Mouse (Mus musculus): ENCODE data around the gene Cd59a. TPM values are rescaled to one million over a fixed set of nuclear protein-coding genes. Genes with fewer than 3 reads are reported as not detected.
A peak's percentile ranks its signal among the peaks of the same experiment; 100 is the strongest.
"Not testable (repeated sequence)": the region's sequence is repeated elsewhere in the genome, so short reads cannot be mapped to it uniquely, and the experiment has no call there.

Cd59a gene
- polyA plus RNA-seq, 1 experiment from 2014 or later, result 101 TPM

DNA sequence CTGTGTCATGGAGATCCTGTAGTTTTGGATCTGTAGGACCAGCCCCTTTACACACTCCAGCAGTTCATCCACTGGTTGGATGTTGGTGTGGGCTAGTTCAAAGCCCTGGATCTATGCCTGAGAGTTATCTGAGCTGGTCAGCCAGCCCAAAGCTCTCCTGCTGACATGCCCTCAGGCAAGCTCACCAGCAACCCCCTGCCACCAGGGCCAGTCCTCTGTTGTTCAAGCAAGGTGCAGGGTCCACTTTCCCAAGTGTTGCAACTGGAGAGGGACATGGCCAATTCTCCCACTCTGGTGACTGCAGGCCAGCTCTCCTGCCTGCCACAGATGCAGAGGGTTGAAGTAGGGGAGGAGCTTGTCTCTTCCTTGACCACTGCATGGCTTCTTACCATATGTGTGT, 18.0 kb downstream of the Cd59a start:
- not testable (repeated sequence) for H3K27ac ChIP-seq (ENCODE audit: low read length); H3K36me3 ChIP-seq (ENCODE audit: control insufficient read depth, insufficient read depth); H3K4me3 ChIP-seq (ENCODE audit: low read depth, low read length); H3K9me3 ChIP-seq (replicated peaks; ENCODE audit: control insufficient read depth, low read length); H3K27me3 ChIP-seq (ENCODE audit: control insufficient read depth, insufficient read depth, low read depth, low read length); H3K4me1 ChIP-seq (ENCODE audit: control insufficient read depth, low read depth, low read length); H3K4me2 ChIP-seq (ENCODE audit: low read depth, low read length); H3K9ac ChIP-seq (ENCODE audit: low read depth, low read length)
- ATAC-seq (ENCODE audit: low read depth), result peak; percentile 78

DNA sequence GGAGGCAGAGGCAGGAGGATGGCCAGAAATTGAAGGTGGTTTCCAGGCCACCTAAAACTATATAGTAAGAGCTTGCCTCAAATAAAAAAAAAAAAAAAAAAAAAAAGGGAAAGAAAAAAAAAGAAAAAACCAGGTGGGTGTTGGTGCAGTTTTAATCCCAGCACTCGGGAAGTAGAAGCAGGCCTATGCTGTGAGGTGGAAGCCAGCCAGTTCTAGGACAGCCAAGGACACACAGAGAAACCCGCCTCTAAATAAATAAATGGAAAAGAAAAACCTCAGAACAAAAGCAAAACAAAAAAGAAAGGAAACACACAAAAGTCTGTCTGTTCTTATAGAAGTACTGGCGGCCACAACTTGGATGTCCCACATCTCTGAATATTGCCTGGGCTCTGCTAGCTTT, 19.3 kb downstream of the Cd59a start:
- Histone ChIP-seq H3K9ac (ENCODE audit: low read depth, low read length) (no peak overlapping the region), H3K27ac (ENCODE audit: low read length) (no peak overlapping the region), H3K4me2 (ENCODE audit: low read depth, low read length) (no peak overlapping the region), H3K9me3 (replicated peaks; ENCODE audit: control insufficient read depth, low read length) (no peaks in the 10 kb centered on the region), H3K27me3 (ENCODE audit: control insufficient read depth, insufficient read depth, low read depth, low read length) (no peaks in the 10 kb centered on the region), H3K36me3 (ENCODE audit: control insufficient read depth, insufficient read depth) (peaks cover 7% of the 10 kb centered on the region), H3K4me3 (ENCODE audit: low read depth, low read length) (no peak overlapping the region), H3K4me1 (ENCODE audit: control insufficient read depth, low read depth, low read length) (no peaks in the 10 kb centered on the region; the same call in 1 of the 2 replicates)
- no peak for ATAC-seq (ENCODE audit: low read depth)
- 72% methylated on average over 3 of the region's 3 CpGs for WGBS (ENCODE audit: insufficient replicate concordance)

DNA sequence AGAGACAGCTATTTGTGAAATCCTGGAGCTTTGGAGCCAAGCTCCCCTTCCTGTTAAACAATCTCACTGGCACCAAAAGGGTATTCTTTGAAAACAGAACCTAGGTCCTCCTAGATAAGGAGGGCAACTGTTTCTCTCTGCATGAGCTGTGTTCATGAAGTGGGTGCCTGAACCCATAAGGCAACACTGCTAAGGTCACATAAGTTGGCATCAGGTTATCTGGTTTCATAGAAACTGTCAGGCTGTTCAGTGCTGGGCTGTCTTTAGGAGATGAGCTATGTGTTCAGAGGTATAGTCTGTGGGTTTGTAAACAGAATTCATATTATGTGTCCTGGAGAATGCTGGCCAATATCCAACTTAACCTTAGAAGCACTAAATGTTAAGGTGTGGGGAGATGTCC, 21.6 kb downstream of the Cd59a start:
- not testable (repeated sequence) for H3K4me3 ChIP-seq (ENCODE audit: low read depth, low read length); H3K4me2 ChIP-seq (ENCODE audit: low read depth, low read length); H3K27me3 ChIP-seq (ENCODE audit: control insufficient read depth, insufficient read depth, low read depth, low read length); H3K36me3 ChIP-seq (ENCODE audit: control insufficient read depth, insufficient read depth); ATAC-seq (ENCODE audit: low read depth); H3K9me3 ChIP-seq (replicated peaks; ENCODE audit: control insufficient read depth, low read length); H3K9ac ChIP-seq (ENCODE audit: low read depth, low read length)
- Histone ChIP-seq H3K27ac (ENCODE audit: low read length) (peak overlapping the region; percentile 29; the same call in 1 of the 2 replicates), H3K4me1 (ENCODE audit: control insufficient read depth, low read depth, low read length) (peaks cover 19% of the 10 kb centered on the region)

DNA sequence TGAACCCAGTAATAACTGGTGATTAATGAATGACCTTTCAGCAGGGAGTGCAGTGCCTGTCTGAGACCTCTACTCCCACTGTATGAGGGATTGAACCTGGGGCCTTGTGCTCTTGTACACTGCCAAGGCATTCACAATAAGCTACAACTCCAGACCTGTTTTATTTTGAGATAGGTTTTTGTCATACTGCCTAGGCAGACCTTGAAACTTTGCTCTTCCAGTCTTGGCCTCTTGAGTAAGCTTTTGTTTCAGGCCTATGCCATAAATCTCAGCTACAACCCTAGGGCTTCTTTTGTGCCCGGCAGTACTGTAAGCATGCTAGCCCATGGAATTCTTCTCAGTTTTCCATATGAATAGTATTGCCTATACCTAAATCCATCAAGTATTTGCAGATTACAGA, 23.5 kb downstream of the Cd59a start:
- WGBS (ENCODE audit: insufficient replicate concordance), result 84% methylated on average over 1 of the region's 1 CpGs
- H3K4me1 ChIP-seq (ENCODE audit: control insufficient read depth, low read depth, low read length), result peaks cover 33% of the 10 kb centered on the region

DNA sequence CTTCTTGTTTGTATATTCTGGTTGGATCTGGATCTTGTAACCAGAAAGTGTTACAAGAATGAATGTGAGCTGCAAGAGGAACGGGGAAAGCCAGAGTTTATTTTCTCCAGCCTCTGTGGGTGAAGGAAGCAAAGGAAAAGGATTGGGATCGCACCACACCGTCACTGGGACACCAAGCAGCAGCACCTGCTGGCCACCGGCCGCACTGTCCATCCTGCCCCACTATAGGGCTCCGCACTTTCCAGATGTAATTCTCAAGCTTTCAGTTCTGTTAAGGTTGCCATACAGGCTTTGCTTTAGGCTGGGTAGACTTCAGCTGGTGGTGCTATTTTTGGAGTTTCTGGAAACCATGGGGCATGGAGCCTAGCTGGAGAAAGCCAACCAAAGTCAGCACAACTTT, 24.7 kb downstream of the Cd59a start:
- Histone ChIP-seq H3K4me2 (ENCODE audit: low read depth, low read length) (no peak overlapping the region), H3K4me3 (ENCODE audit: low read depth, low read length) (no peak overlapping the region), H3K9ac (ENCODE audit: low read depth, low read length) (peak overlapping the region; percentile 7; the same call in 1 of the 2 replicates), H3K27ac (ENCODE audit: low read length) (peak overlapping the region; percentile 97), H3K9me3 (replicated peaks; ENCODE audit: control insufficient read depth, low read length) (no peaks in the 10 kb centered on the region), H3K27me3 (ENCODE audit: control insufficient read depth, insufficient read depth, low read depth, low read length) (no peaks in the 10 kb centered on the region; the same call in 1 of the 2 replicates), H3K4me1 (ENCODE audit: control insufficient read depth, low read depth, low read length) (peaks cover 38% of the 10 kb centered on the region), H3K36me3 (ENCODE audit: control insufficient read depth, insufficient read depth) (peaks cover 7% of the 10 kb centered on the region; the same call in 1 of the 2 replicates)
- WGBS (ENCODE audit: insufficient replicate concordance), result 76% methylated on average over 6 of the region's 6 CpGs
- ATAC-seq (ENCODE audit: low read depth), result no peak

More for the DNA sequence above, 23.5 kb downstream of the Cd59a start:
- no peak overlapping the region for H3K27ac ChIP-seq (ENCODE audit: low read length)
- no peak for ATAC-seq (ENCODE audit: low read depth)
- no peak overlapping the region for H3K4me3 ChIP-seq (ENCODE audit: low read depth, low read length)
- no peaks in the 10 kb centered on the region for H3K27me3 ChIP-seq (ENCODE audit: control insufficient read depth, insufficient read depth, low read depth, low read length)
- no peak overlapping the region for H3K9ac ChIP-seq (ENCODE audit: low read depth, low read length)
- peaks cover 7% of the 10 kb centered on the region; the same call in 1 of the 2 replicates for H3K36me3 ChIP-seq (ENCODE audit: control insufficient read depth, insufficient read depth)
- H3K4me2 ChIP-seq (ENCODE audit: low read depth, low read length), result no peak overlapping the region
- no peaks in the 10 kb centered on the region for H3K9me3 ChIP-seq (replicated peaks; ENCODE audit: control insufficient read depth, low read length)

DNA sequence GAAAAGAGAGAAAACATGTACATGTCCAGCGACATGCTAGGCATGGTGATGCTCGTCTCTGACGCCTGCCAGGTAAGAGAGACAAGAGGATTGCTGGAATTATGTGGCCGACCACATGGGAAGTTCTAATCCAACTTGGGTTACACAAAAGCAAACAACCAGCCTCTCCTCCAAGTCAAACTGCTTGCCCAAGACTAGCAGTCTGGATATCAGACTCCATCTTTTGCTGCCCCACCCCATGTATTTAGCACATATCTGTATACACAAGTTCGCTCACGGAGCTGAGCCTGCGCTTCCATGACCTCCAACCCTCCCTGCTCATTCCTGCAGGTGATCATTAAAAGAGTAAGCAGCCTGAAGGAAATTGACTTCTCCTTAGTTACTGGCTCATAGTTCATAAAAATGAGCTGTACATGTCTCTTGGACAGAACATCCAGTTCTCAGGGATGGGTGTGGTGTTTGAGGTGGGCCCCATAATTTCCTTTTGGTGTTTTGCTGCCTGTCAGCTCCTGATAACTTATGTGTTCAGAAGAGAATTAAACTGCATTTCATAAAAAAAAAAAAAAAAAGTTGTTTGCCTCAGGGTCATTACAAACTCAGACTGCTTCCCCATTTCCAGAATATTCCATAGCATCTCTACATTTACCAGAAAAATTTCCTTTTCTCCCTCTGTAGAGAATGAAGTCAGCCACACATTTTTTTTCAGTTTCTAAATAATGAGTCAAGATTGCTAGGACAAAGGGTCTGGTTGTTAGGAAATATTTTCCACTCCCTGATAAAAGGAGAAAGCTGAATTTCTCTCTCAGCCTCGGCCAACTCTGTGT, 26.3 kb downstream of the Cd59a start:
- peak overlapping the region; percentile 97 for H3K27ac ChIP-seq (ENCODE audit: low read length)
- WGBS (ENCODE audit: insufficient replicate concordance), result 34% methylated on average over 8 of the region's 8 CpGs
- H3K4me1 ChIP-seq (ENCODE audit: control insufficient read depth, low read depth, low read length), result peaks cover 38% of the 10 kb centered on the region
- peak overlapping the region; percentile 79 for H3K4me3 ChIP-seq (ENCODE audit: low read depth, low read length)
- peak; percentile 63 for ATAC-seq (ENCODE audit: low read depth)
- H3K9ac ChIP-seq (ENCODE audit: low read depth, low read length), result peak overlapping the region; percentile 98
- H3K4me2 ChIP-seq (ENCODE audit: low read depth, low read length), result peak overlapping the region; percentile 93
- H3K36me3 ChIP-seq (ENCODE audit: control insufficient read depth, insufficient read depth), result peaks cover 7% of the 10 kb centered on the region; the same call in 1 of the 2 replicates
- H3K9me3 ChIP-seq (replicated peaks; ENCODE audit: control insufficient read depth, low read length), result no peaks in the 10 kb centered on the region
- peaks cover 5% of the 10 kb centered on the region for H3K27me3 ChIP-seq (ENCODE audit: control insufficient read depth, insufficient read depth, low read depth, low read length)

DNA sequence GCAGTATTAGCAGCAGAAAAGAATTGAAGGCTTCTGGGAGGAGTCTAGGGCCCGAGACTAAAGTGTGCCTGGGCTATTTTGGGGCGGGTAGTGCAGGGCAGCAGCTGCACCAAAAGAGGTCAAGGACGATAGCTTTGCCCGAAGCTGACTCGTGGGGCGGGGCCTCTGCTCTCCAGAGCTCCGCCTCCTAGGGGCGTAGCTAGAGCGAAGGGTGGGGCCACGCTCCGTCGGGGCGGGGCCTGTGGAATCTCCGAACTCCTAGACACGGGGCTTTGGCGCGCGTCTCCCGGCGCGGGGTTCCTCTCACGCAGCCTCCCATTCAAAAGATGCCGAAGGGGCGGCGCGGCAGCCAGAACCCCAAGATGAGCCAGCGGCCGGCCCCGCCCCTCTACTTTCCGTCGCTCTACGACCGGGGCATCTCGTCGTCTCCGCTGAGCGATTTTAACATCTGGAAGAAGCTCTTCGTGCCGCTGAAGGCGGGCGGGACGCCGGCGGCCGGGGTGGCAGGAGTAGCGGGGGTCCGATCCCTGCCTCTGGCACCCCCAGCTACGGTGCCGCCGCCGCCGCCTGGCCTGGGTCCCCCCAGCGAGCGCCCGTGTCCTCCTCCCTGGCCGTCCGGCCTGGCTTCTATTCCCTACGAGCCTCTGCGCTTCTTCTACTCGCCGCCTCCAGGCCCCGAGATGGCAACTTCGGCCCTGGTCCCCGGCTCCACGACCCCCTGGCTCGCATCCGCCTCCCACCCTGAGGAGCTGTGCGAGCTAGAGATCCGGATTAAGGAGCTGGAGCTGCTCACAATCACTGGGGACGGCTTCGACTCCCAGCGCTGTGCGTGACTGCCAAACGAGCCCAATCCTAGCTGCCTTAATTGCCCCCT, 27.1 kb downstream of the Cd59a start, which contains the start of gene A930018P22Rik:
Gene A930018P22Rik, plus strand, starts transcription at position 265 of the 874 bp plus-strand sequence.
- Histone ChIP-seq H3K27me3 (ENCODE audit: control insufficient read depth, insufficient read depth, low read depth, low read length) (peaks cover 9% of the 10 kb centered on the region), H3K4me2 (ENCODE audit: low read depth, low read length) (peak within 1 kb of the TSS; percentile 93), H3K36me3 (ENCODE audit: control insufficient read depth, insufficient read depth) (peaks cover 4% of the 10 kb centered on the region; the same call in 1 of the 2 replicates), H3K9ac (ENCODE audit: low read depth, low read length) (peak within 1 kb of the TSS; percentile 98), H3K27ac (ENCODE audit: low read length) (peak within 1 kb of the TSS; percentile 97), H3K9me3 (replicated peaks; ENCODE audit: control insufficient read depth, low read length) (no peaks in the 10 kb centered on the region), H3K4me1 (ENCODE audit: control insufficient read depth, low read depth, low read length) (peaks cover 38% of the 10 kb centered on the region), H3K4me3 (ENCODE audit: low read depth, low read length) (peak within 1 kb of the TSS; percentile 79)
- WGBS (ENCODE audit: insufficient replicate concordance), result under 1% methylated on average over 74 of the region's 74 CpGs
- ATAC-seq (ENCODE audit: low read depth), result peak; percentile 88

DNA sequence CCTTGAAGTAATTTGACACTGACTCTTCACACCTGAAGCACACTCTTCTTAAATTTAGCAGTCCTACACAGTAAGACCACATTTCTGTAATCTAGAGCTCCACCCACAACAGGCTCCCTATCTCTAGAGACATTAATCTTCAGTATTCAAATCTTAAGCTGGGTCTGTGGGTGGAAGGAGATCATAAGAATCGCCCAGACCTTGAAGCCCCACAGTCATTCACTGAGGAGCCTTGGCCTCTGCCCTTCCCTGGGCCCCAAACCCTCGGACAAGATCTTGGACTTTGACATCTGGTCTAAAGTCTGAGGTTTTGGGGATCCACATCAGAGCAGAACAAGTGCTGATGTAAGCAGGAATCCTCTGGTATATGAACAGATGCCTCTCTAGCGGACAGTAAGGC, 27.9 kb downstream of the Cd59a start:
- 22% methylated on average over 3 of the region's 3 CpGs for WGBS (ENCODE audit: insufficient replicate concordance)
- H3K9me3 ChIP-seq (replicated peaks; ENCODE audit: control insufficient read depth, low read length), result no peaks in the 10 kb centered on the region
- peak; percentile 17; the same call in 1 of the 2 replicates for ATAC-seq (ENCODE audit: low read depth)
- peak overlapping the region; percentile 98 for H3K9ac ChIP-seq (ENCODE audit: low read depth, low read length)
- H3K4me2 ChIP-seq (ENCODE audit: low read depth, low read length), result peak overlapping the region; percentile 93
- no peaks in the 10 kb centered on the region for H3K36me3 ChIP-seq (ENCODE audit: control insufficient read depth, insufficient read depth)
- H3K27me3 ChIP-seq (ENCODE audit: control insufficient read depth, insufficient read depth, low read depth, low read length), result peaks cover 15% of the 10 kb centered on the region
- H3K4me1 ChIP-seq (ENCODE audit: control insufficient read depth, low read depth, low read length), result peaks cover 40% of the 10 kb centered on the region
- H3K27ac ChIP-seq (ENCODE audit: low read length), result peak overlapping the region; percentile 97
- peak overlapping the region; percentile 79 for H3K4me3 ChIP-seq (ENCODE audit: low read depth, low read length)

Measured in liver, embryonic 16.5 days (tissue).